9 mouse cellular contexts compared by ENCODE assay signal in genomic region chr8:105374513-105374966, GRCm38 (mm10). TPM values are rescaled to one million over a fixed set of nuclear protein-coding genes. Genes with fewer than 3 reads are reported as not detected.
A peak's percentile ranks its signal among the peaks of the same experiment; 100 is the strongest.
DNase-seq lines count a peak whose midpoint lies in the region; ATAC-seq lines count a peak whose summit lies in the region.
"Had no signal": no experiment of that assay in that cellular context is flagged by ENCODE, and none has a peak within 500 bp of the region (broad histone marks: within the 10 kb centered on the region; RNA-seq: fewer than 3 reads in every experiment).

No protein-coding gene starts in this region.

- peak overlapping the region; percentile 56 for H3K4me2 ChIP-seq in heart, embryonic 15.5 days
- peak overlapping the region; percentile 41 for H3K4me2 ChIP-seq in liver, embryonic 13.5 days

- H3K27ac ChIP-seq in heart, embryonic 15.5 days, result no peak overlapping the region
- H3K27ac ChIP-seq in liver, embryonic 13.5 days, result no peak overlapping the region

- DNase-seq in ovary, postnatal 36 days (ENCODE audit: low spot score), result peak; percentile 45
- DNase-seq in ovary, postnatal 14 days (ENCODE audit: low spot score), result no peak
- peak; percentile 38 for DNase-seq in liver, embryonic 13.5 days
- DNase-seq in natural killer cell, adult 2 months (ENCODE audit: low spot score in 2 of 2), result peak; percentile 14 to 48
- DNase-seq in Muller cell, postnatal 12 days (ENCODE audit: inconsistent ontology term), result no peak
- DNase-seq in adipocyte (ENCODE audit: low spot score), result no peak

- no peaks in the 10 kb centered on the region for H3K9me3 ChIP-seq in heart, embryonic 15.5 days (replicated peaks)
- no peaks in the 10 kb centered on the region; the same call in 1 of the 2 replicates for H3K9me3 ChIP-seq in liver, embryonic 13.5 days (replicated peaks)

- H3K9ac ChIP-seq in heart, embryonic 15.5 days, result no peak overlapping the region
- no peak overlapping the region for H3K9ac ChIP-seq in liver, embryonic 13.5 days

- peaks cover 16% of the 10 kb centered on the region for H3K4me1 ChIP-seq in heart, embryonic 15.5 days (replicated peaks)
- peaks cover 13% of the 10 kb centered on the region; the same call in 1 of the 2 replicates for H3K4me1 ChIP-seq in liver, embryonic 13.5 days (replicated peaks)

- 28% methylated on average over 33 of the region's 33 CpGs for WGBS in heart, embryonic 15.5 days
- 32% methylated on average over 33 of the region's 33 CpGs for WGBS in liver, embryonic 13.5 days (ENCODE audit: insufficient replicate concordance)

- H3K4me3 ChIP-seq in heart, embryonic 15.5 days, result peak overlapping the region; percentile 28
- no peak overlapping the region for H3K4me3 ChIP-seq in liver, embryonic 13.5 days (replicated peaks)

- peaks cover 34% of the 10 kb centered on the region for H3K27me3 ChIP-seq in heart, embryonic 15.5 days
- 0 out of 2 replicates have a peak, but pooled peaks cover 10% of the 10 kb centered on the region for H3K27me3 ChIP-seq in liver, embryonic 13.5 days

- H3K36me3 ChIP-seq in heart, embryonic 15.5 days, result no peaks in the 10 kb centered on the region
- H3K36me3 ChIP-seq in liver, embryonic 13.5 days, result no peaks in the 10 kb centered on the region

- ATAC-seq in common myeloid progenitor, adult 5-6 weeks (replicated peaks; ENCODE audit: low read depth, poor library complexity, severe bottlenecking), result peak; percentile 57
- no peak for ATAC-seq in heart, embryonic 15.5 days (replicated peaks; ENCODE audit: insufficient number of reproducible peaks, insufficient read depth, low FRiP score, low read depth)
- 0 out of 2 replicates have a peak, but pooled peaks have one; percentile 54 for ATAC-seq in liver, embryonic 13.5 days (ENCODE audit: low read depth)

RNA-seq across cellular contexts. Expression of gene Plekhg4, which starts 1.5 kb away (rescaled TPM):
- not detected in 2 replicates for total RNA-seq in common myeloid progenitor, adult 5-6 weeks (2017)
- 0.14 and 0.19 TPM in 2 replicates for polyA plus RNA-seq in heart, embryonic 15.5 days (2015; fragmentation: Nextera tagmentation; extraction: Ambion mirVana)
- 0.05 and 0.09 TPM in 2 replicates for polyA plus RNA-seq in liver, embryonic 13.5 days (2015; fragmentation: Nextera tagmentation; extraction: Ambion mirVana)

RNA-seq across cellular contexts. Expression of gene Slc9a5, which starts 25.9 kb away (rescaled TPM):
- total RNA-seq in common myeloid progenitor, adult 5-6 weeks (2017), result 0.10 and 0.46 TPM in 2 replicates
- polyA plus RNA-seq in heart, embryonic 15.5 days (2015; fragmentation: Nextera tagmentation; extraction: Ambion mirVana), result 0.94 and 2.0 TPM in 2 replicates
- polyA plus RNA-seq in liver, embryonic 13.5 days (2015; fragmentation: Nextera tagmentation; extraction: Ambion mirVana), result 0.14 and 0.15 TPM in 2 replicates

RNA-seq across cellular contexts. Expression of gene Fhod1, which starts 26.8 kb away (rescaled TPM):
- 4.2 and 7.3 TPM in 2 replicates for total RNA-seq in common myeloid progenitor, adult 5-6 weeks (2017)
- polyA plus RNA-seq in heart, embryonic 15.5 days (2015; fragmentation: Nextera tagmentation; extraction: Ambion mirVana), result 1.4 and 2.3 TPM in 2 replicates
- 0.66 and 0.71 TPM in 2 replicates for polyA plus RNA-seq in liver, embryonic 13.5 days (2015; fragmentation: Nextera tagmentation; extraction: Ambion mirVana)

RNA-seq across cellular contexts. Expression of gene Kctd19, which starts 38.8 kb away (rescaled TPM):
- not detected in 2 replicates for total RNA-seq in common myeloid progenitor, adult 5-6 weeks (2017)
- polyA plus RNA-seq in heart, embryonic 15.5 days (2015; fragmentation: Nextera tagmentation; extraction: Ambion mirVana), result 0.09 and 0.11 TPM in 2 replicates
- not detected in 2 replicates for polyA plus RNA-seq in liver, embryonic 13.5 days (2015; fragmentation: Nextera tagmentation; extraction: Ambion mirVana)
- polyA plus RNA-seq: frontal cortex, adult 2 months had no signal

RNA-seq across cellular contexts. Expression of gene Lrrc36, which starts 38.8 kb away (rescaled TPM):
- 0.69 and 1.5 TPM in 2 replicates for total RNA-seq in common myeloid progenitor, adult 5-6 weeks (2017)
- polyA plus RNA-seq in heart, embryonic 15.5 days (2015; fragmentation: Nextera tagmentation; extraction: Ambion mirVana), result 0.08 and 0.19 TPM in 2 replicates
- polyA plus RNA-seq in liver, embryonic 13.5 days (2015; fragmentation: Nextera tagmentation; extraction: Ambion mirVana), result 0.15 and 0.16 TPM in 2 replicates

Comparison
In these comparisons a context has a peak if more than half of its experiments do, and no peak if none do; other contexts are left out.
1. DNase-seq: peak in ovary, postnatal 36 days (single experiment), liver, embryonic 13.5 days (single experiment) and natural killer cell, adult 2 months (2 of 2); none in ovary, postnatal 14 days (single experiment), Muller cell, postnatal 12 days (single experiment) and adipocyte (single experiment).